In the genomic region with DNA sequence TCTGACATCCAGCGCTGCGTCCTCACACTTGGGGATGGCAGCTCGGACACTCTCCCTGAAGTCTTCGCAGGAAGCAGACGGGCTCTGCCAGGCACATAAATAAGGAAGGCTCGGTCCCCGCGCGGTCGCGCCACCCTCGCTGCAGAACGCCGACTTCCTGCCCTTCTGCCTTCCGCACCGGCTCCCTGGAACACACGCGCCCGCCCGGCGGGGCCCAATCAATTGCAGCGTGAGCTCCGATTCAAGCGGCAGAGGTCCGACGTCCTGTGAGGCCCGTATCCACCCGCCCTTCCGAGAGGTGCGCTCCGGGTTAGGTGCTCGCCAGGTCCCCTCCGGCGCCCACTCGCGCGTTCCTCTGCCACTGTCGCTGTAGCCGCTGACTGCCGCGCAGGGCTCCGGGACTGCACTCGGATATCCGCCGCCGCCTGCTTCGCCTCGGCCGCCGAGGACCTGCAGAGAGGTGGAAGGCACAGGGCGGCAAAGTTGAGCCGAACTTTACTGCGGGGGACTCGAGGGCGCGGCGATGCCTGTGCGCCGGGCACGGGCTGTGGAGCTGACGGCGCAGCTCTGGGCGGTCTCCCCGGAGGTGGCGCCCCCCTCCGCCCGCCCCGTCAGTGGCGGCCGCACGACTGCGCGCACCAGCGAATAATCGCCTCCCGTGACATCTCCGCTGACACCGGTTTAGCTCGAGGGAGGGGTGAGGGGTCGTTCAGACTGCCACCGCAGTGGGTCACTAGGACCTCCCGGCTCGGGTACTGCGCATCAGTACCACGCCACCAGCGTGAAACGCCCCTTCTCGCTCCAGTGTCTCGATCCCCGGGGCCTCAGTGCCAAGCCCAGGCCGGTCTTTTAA, we compare ENCODE assay signal across 7 mouse cellular contexts. TPM values are rescaled to one million over a fixed set of nuclear protein-coding genes. Genes with fewer than 3 reads are reported as not detected.
DNase-seq lines count a peak whose midpoint lies in the region; ATAC-seq and TF ChIP-seq lines count a peak whose summit lies in the region.

No protein-coding gene starts in this region.

- peak overlapping the region; percentile 69 for H3K9ac ChIP-seq in ES-Bruce4 (ENCODE audit: low read depth, poor library complexity, severe bottlenecking)
- H3K9ac ChIP-seq in embryonic facial prominence, embryonic 12.5 days, result peak overlapping the region; percentile 56; the same call in 1 of the 2 replicates
- peak overlapping the region; percentile 73 for H3K9ac ChIP-seq in heart, postnatal 0 days (replicated peaks; ENCODE audit: low read depth, low read length)
- H3K9ac ChIP-seq in limb, embryonic 13.5 days, result peak overlapping the region; percentile 70
- H3K9ac ChIP-seq in midbrain, embryonic 12.5 days (replicated peaks), result peak overlapping the region; percentile 53; the same call in 1 of the 2 replicates

- no peak for TF ChIP-seq POLR2A in ES-Bruce4 (IDR thresholded peaks at IDR 0.05; ENCODE audit: insufficient read depth, low read length)

- no peaks in the 10 kb centered on the region for H3K9me3 ChIP-seq in ES-Bruce4 (replicated peaks; ENCODE audit: control insufficient read depth, insufficient read depth, low read length, poor library complexity, severe bottlenecking)
- no peaks in the 10 kb centered on the region for H3K9me3 ChIP-seq in embryonic facial prominence, embryonic 12.5 days
- no peaks in the 10 kb centered on the region for H3K9me3 ChIP-seq in heart, postnatal 0 days (replicated peaks; ENCODE audit: control insufficient read depth, low read length)
- H3K9me3 ChIP-seq in limb, embryonic 13.5 days, result no peaks in the 10 kb centered on the region
- no peaks in the 10 kb centered on the region for H3K9me3 ChIP-seq in midbrain, embryonic 12.5 days

- H3K27me3 ChIP-seq in ES-Bruce4 (ENCODE audit: control insufficient read depth, insufficient read depth, low read length, poor library complexity, severe bottlenecking), result no peaks in the 10 kb centered on the region; the same call in 1 of the 2 replicates
- H3K27me3 ChIP-seq in embryonic facial prominence, embryonic 12.5 days, result peaks cover 75% of the 10 kb centered on the region
- no peaks in the 10 kb centered on the region for H3K27me3 ChIP-seq in heart, postnatal 0 days (ENCODE audit: control insufficient read depth, insufficient read depth, low read length)
- H3K27me3 ChIP-seq in limb, embryonic 13.5 days, result peaks cover 74% of the 10 kb centered on the region
- peaks cover 89% of the 10 kb centered on the region for H3K27me3 ChIP-seq in midbrain, embryonic 12.5 days

- no peaks in the 10 kb centered on the region for H3K36me3 ChIP-seq in ES-Bruce4 (ENCODE audit: control insufficient read depth, insufficient read depth, low read length, poor library complexity, severe bottlenecking)
- H3K36me3 ChIP-seq in embryonic facial prominence, embryonic 12.5 days, result no peaks in the 10 kb centered on the region
- H3K36me3 ChIP-seq in heart, postnatal 0 days (replicated peaks; ENCODE audit: control insufficient read depth, insufficient read depth, low read length), result no peaks in the 10 kb centered on the region
- H3K36me3 ChIP-seq in limb, embryonic 13.5 days, result no peaks in the 10 kb centered on the region
- no peaks in the 10 kb centered on the region for H3K36me3 ChIP-seq in midbrain, embryonic 12.5 days

- WGBS in embryonic facial prominence, embryonic 12.5 days, result 1% methylated on average over 90 of the region's 91 CpGs
- under 1% methylated on average over 86 of the region's 91 CpGs for WGBS in heart, postnatal 0 days
- under 1% methylated on average over 89 of the region's 91 CpGs for WGBS in limb, embryonic 13.5 days
- under 1% methylated on average over 91 of the region's 91 CpGs for WGBS in midbrain, embryonic 12.5 days

- H3K4me1 ChIP-seq in ES-Bruce4 (ENCODE audit: control insufficient read depth, insufficient read depth, low read length), result peaks cover 5% of the 10 kb centered on the region
- H3K4me1 ChIP-seq in embryonic facial prominence, embryonic 12.5 days, result peaks cover 23% of the 10 kb centered on the region
- H3K4me1 ChIP-seq in heart, postnatal 0 days (ENCODE audit: control insufficient read depth, insufficient read depth), result peaks cover 29% of the 10 kb centered on the region
- peaks cover 24% of the 10 kb centered on the region for H3K4me1 ChIP-seq in limb, embryonic 13.5 days
- H3K4me1 ChIP-seq in midbrain, embryonic 12.5 days, result peaks cover 25% of the 10 kb centered on the region

- no peak for ATAC-seq in embryonic facial prominence, embryonic 12.5 days (ENCODE audit: insufficient number of reproducible peaks, insufficient read depth, low FRiP score, low TSS enrichment)
- ATAC-seq in heart, postnatal 0 days (ENCODE audit: insufficient read depth, low read depth), result peak; percentile 43
- no peak; the same call in 1 of the 2 replicates for ATAC-seq in limb, embryonic 13.5 days (ENCODE audit: low FRiP score, low read depth)
- ATAC-seq in midbrain, embryonic 12.5 days (ENCODE audit: low FRiP score, low read depth), result no peak

- peak; percentile 27 for TF ChIP-seq CTCF in ES-Bruce4 (IDR thresholded peaks at IDR 0.05; ENCODE audit: low read depth, low read length)
- 0 out of 2 replicates have a peak, but pooled peaks have one; percentile 21 for TF ChIP-seq CTCF in heart, postnatal 0 days (IDR thresholded peaks at IDR 0.05; ENCODE audit: low read depth)

- DNase-seq in CD4-positive, CD25-positive, alpha-beta regulatory T cell, adult 2 months (ENCODE audit: low read depth, low spot score), result peak; percentile 83
- DNase-seq in heart, postnatal 0 days (ENCODE audit: low spot score), result no peak
- DNase-seq in spleen, postnatal 4 days (ENCODE audit: low spot score in 2 of 2), result peak; percentile 79 to 90

- H3K4me3 ChIP-seq in ES-Bruce4 (ENCODE audit: low read depth, low read length), result peak overlapping the region; percentile 57
- H3K4me3 ChIP-seq in embryonic facial prominence, embryonic 12.5 days, result peak overlapping the region; percentile 64
- H3K4me3 ChIP-seq in heart, postnatal 0 days (ENCODE audit: low read depth, low read length), result peak overlapping the region; percentile 67
- peak overlapping the region; percentile 68 for H3K4me3 ChIP-seq in limb, embryonic 13.5 days
- peak overlapping the region; percentile 63 for H3K4me3 ChIP-seq in midbrain, embryonic 12.5 days

- no peak overlapping the region for H3K27ac ChIP-seq in ES-Bruce4 (ENCODE audit: insufficient read depth, low read length)
- H3K27ac ChIP-seq in embryonic facial prominence, embryonic 12.5 days, result no peak overlapping the region
- peak overlapping the region; percentile 90 for H3K27ac ChIP-seq in heart, postnatal 0 days (ENCODE audit: low read depth)
- H3K27ac ChIP-seq in limb, embryonic 13.5 days, result 0 out of 2 replicates have a peak overlapping the region, but pooled peaks have one; percentile 28
- H3K27ac ChIP-seq in midbrain, embryonic 12.5 days (replicated peaks), result no peak overlapping the region

- TF ChIP-seq EP300 in ES-Bruce4 (IDR thresholded peaks at IDR 0.05; ENCODE audit: insufficient read depth, low read depth, low read length), result no peak
- TF ChIP-seq EP300 in heart, postnatal 0 days (IDR thresholded peaks at IDR 0.05; ENCODE audit: low read depth), result no peak

- H3K4me2 ChIP-seq in embryonic facial prominence, embryonic 12.5 days (replicated peaks), result peak overlapping the region; percentile 100
- peak overlapping the region; percentile 97 for H3K4me2 ChIP-seq in heart, postnatal 0 days (ENCODE audit: low read depth, low read length)
- peak overlapping the region; percentile 99 for H3K4me2 ChIP-seq in limb, embryonic 13.5 days (replicated peaks)
- peak overlapping the region; percentile 97 for H3K4me2 ChIP-seq in midbrain, embryonic 12.5 days (replicated peaks)

RNA-seq across cellular contexts. Expression of a gene that starts 1.3 kb away (rescaled TPM):
- 1.6 and 3.0 TPM in 2 replicates for polyA plus RNA-seq in ES-Bruce4 (2011; ENCODE audit: insufficient read depth, insufficient read length, low read depth, missing spikeins)
- polyA plus RNA-seq in embryonic facial prominence, embryonic 12.5 days (2016; fragmentation: Nextera tagmentation; extraction: Ambion mirVana), result 2.6 and 3.2 TPM in 2 replicates
- 28.7 and 34.9 TPM in 2 replicates for total RNA-seq in heart, postnatal 0 days (2014; rRNA removed; ENCODE audit: low replicate concordance)
- 14.6 and 18.0 TPM in 2 replicates for polyA plus RNA-seq in heart, postnatal 0 days (2015; fragmentation: Nextera tagmentation; extraction: Ambion mirVana)
- 4.5 and 5.4 TPM in 2 replicates for polyA plus RNA-seq in limb, embryonic 13.5 days (2015; fragmentation: Nextera tagmentation; extraction: Ambion mirVana)
- polyA plus RNA-seq in midbrain, embryonic 12.5 days (2016; fragmentation: Nextera tagmentation; extraction: Ambion mirVana), result 0.79 and 0.97 TPM in 2 replicates

RNA-seq across cellular contexts. Expression of a gene that starts 11.9 kb away (rescaled TPM):
- polyA plus RNA-seq in ES-Bruce4 (2011; ENCODE audit: insufficient read depth, insufficient read length, low read depth, missing spikeins), result 1.2 TPM in 1 of 2 replicates, not detected in the other
- polyA plus RNA-seq in embryonic facial prominence, embryonic 12.5 days (2016; fragmentation: Nextera tagmentation; extraction: Ambion mirVana), result 7.0 and 7.3 TPM in 2 replicates
- 30.7 and 56.3 TPM in 2 replicates for total RNA-seq in heart, postnatal 0 days (2014; rRNA removed; ENCODE audit: low replicate concordance)
- polyA plus RNA-seq in heart, postnatal 0 days (2015; fragmentation: Nextera tagmentation; extraction: Ambion mirVana), result 23.4 and 24.0 TPM in 2 replicates
- 7.3 and 8.3 TPM in 2 replicates for polyA plus RNA-seq in limb, embryonic 13.5 days (2015; fragmentation: Nextera tagmentation; extraction: Ambion mirVana)
- 8.4 and 9.9 TPM in 2 replicates for polyA plus RNA-seq in midbrain, embryonic 12.5 days (2016; fragmentation: Nextera tagmentation; extraction: Ambion mirVana)

Comparison
In these comparisons a context has a peak if more than half of its experiments do, and no peak if none do; other contexts are left out.
1. H3K27ac ChIP-seq: peak in heart, postnatal 0 days (single experiment) and limb, embryonic 13.5 days (single experiment); none in ES-Bruce4 (single experiment), embryonic facial prominence, embryonic 12.5 days (single experiment) and midbrain, embryonic 12.5 days (single experiment).
2. Peak in every context shown above with its lines, with median percentiles within 50 percentile points of each other: H3K4me3 ChIP-seq, H3K9ac ChIP-seq and H3K4me2 ChIP-seq.